Mouse (Mus musculus): Measurements from ENCODE around the gene Ica1l.

DNA sequence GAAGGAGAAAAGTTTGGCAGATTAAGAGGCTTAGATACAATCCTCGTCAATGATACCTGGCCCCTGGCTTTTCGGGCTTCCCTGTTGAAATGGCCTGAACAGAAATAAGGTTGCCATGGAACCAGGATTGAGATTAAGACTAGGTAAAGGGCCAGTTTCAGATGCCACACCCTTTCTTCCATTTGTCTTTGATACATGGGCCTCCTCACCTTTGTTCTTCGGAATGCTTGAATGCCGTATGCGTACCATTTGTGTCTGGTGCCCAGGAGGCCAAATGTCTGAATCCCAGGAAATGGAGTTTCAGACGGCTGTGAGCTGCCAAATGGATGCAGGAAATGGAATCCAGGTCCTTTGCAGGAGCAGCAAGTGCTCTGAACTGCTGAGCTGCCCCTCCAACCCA is 33.4 kb upstream of the Ica1l start:
- no peak for TF ChIP-seq POLR2A (IDR thresholded peaks at IDR 0.05; ENCODE audit: insufficient read depth, low read length)
- TF ChIP-seq CTCF (IDR thresholded peaks at IDR 0.05; ENCODE audit: low read depth, low read length): no peak
- no peak for TF ChIP-seq EP300 (IDR thresholded peaks at IDR 0.05; ENCODE audit: insufficient read depth, low read depth, low read length)
